Mouse (Mus musculus): ENCODE data around the gene Fbxl17.

DNA sequence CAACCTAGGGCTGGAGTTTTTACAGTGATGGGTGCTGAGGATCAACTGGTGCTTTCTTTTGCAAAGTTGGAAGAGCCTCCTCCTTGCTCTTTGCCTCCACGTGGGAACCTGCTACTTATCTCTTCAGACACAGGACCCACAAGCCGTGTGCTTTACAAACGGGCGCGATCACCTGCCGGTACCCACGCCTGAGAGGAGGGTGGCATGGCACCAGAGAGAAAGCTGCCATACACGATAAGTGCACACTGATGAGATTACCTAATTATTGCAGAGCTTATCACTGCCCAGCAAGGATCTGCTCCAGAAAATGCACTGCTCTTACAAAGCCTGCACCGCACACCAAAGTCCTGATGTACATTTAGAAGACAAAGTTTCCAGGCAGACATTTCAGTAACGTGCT, 187.5 kb downstream of the Fbxl17 start:
- TF ChIP-seq POLR2A (IDR thresholded peaks at IDR 0.05; ENCODE audit: low read depth, low read length) (no peak), CTCF (IDR thresholded peaks at IDR 0.05; ENCODE audit: extremely low read depth, insufficient read length, insufficient replicate concordance, low read depth, low read length) (no peak)

Data from small intestine, adult 2 months (tissue).